15 mouse cellular contexts compared by ENCODE assay signal in genomic region chr14:38630114-38630513, GRCm38 (mm10).
"Had no signal": no experiment of that assay in that cellular context is flagged by ENCODE, and none has a peak within 500 bp of the region (broad histone marks: within the 10 kb centered on the region; RNA-seq: fewer than 3 reads in every experiment).

No protein-coding gene starts in this region.

- H3K27me3 ChIP-seq: neural tube, embryonic 15.5 days; stomach, embryonic 15.5 days had no signal

- H3K9ac ChIP-seq: neural tube, embryonic 15.5 days; stomach, embryonic 15.5 days had no signal

- H3K4me3 ChIP-seq: neural tube, embryonic 15.5 days; stomach, embryonic 15.5 days had no signal

- H3K4me2 ChIP-seq: neural tube, embryonic 15.5 days; stomach, embryonic 15.5 days had no signal

- H3K36me3 ChIP-seq: neural tube, embryonic 15.5 days; stomach, embryonic 15.5 days had no signal

- H3K27ac ChIP-seq: neural tube, embryonic 15.5 days; stomach, embryonic 15.5 days; stomach, postnatal 0 days had no signal

- H3K4me1 ChIP-seq: stomach, embryonic 15.5 days had no signal

- H3K9me3 ChIP-seq: neural tube, embryonic 15.5 days; stomach, embryonic 15.5 days had no signal

- DNase-seq: retina, postnatal 1 day; right cerebral cortex, adult 18-20 months; right cerebral cortex, postnatal 14 days; right cerebral cortex, postnatal 25 days; right cerebral cortex, postnatal 4 days; spleen, adult 18-20 months; thymus, adult 18-20 months; thymus, adult 2 months; thymus, postnatal 14 days; thymus, postnatal 25 days; thymus, postnatal 36 days; thymus, postnatal 4 days had no signal
